ENCODE assay signal across 8 mouse cellular contexts in the genomic region with DNA sequence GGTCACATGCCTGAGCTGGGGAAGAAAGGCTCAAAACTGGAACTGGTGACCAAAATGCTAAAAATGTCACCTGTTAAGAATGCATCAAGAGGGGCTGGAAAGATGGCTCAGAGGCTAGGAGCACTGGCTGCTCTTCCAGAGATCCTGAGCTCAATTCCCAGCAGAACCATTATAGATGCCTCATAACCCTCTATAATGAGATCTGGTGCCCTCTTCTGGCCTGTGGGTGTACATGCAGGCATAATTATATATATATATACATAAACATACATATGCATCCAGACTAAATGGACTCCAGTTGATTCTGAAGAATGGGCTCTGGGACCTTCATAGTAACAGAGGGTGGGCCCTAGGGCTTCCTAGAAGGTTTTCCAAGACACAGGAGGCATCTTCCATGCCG. TPM values are rescaled to one million over a fixed set of nuclear protein-coding genes. Genes with fewer than 3 reads are reported as not detected.
DNase-seq lines count a peak whose midpoint lies in the region; ATAC-seq and TF ChIP-seq lines count a peak whose summit lies in the region.

No protein-coding gene starts in this region.

- no peak for ATAC-seq in hindbrain, embryonic 11.5 days (ENCODE audit: low FRiP score)
- ATAC-seq in hindbrain, embryonic 16.5 days: no peak
- no peak for ATAC-seq in limb, embryonic 14.5 days (ENCODE audit: low FRiP score, low read depth)

- no peaks in the 10 kb centered on the region for H3K4me1 ChIP-seq in hindbrain, embryonic 11.5 days (replicated peaks; ENCODE audit: control insufficient read depth, insufficient read depth, low read length)
- no peaks in the 10 kb centered on the region for H3K4me1 ChIP-seq in hindbrain, embryonic 16.5 days (ENCODE audit: control insufficient read depth, insufficient read depth, low read depth, low read length)
- no peaks in the 10 kb centered on the region for H3K4me1 ChIP-seq in limb, embryonic 14.5 days (ENCODE audit: control insufficient read depth, insufficient read depth, low read length)

- TF ChIP-seq POLR2A in limb, embryonic 14.5 days (IDR thresholded peaks at IDR 0.05; ENCODE audit: borderline replicate concordance, extremely low read depth, insufficient read depth, insufficient read length): no peak

- H3K27me3 ChIP-seq in hindbrain, embryonic 11.5 days (ENCODE audit: control insufficient read depth, insufficient read depth, low read length): no peaks in the 10 kb centered on the region
- H3K27me3 ChIP-seq in hindbrain, embryonic 16.5 days (replicated peaks; ENCODE audit: control insufficient read depth, insufficient read depth, low read length): no peaks in the 10 kb centered on the region
- no peaks in the 10 kb centered on the region for H3K27me3 ChIP-seq in limb, embryonic 14.5 days (ENCODE audit: control insufficient read depth, insufficient read depth, low read length)

- H3K36me3 ChIP-seq in hindbrain, embryonic 11.5 days (ENCODE audit: control insufficient read depth, insufficient read depth, low read length): no peaks in the 10 kb centered on the region
- no peaks in the 10 kb centered on the region for H3K36me3 ChIP-seq in hindbrain, embryonic 16.5 days (ENCODE audit: control insufficient read depth, insufficient read depth, low read length)
- H3K36me3 ChIP-seq in limb, embryonic 14.5 days (ENCODE audit: control insufficient read depth, insufficient read depth, low read length): no peaks in the 10 kb centered on the region

- no peak overlapping the region for H3K9ac ChIP-seq in hindbrain, embryonic 11.5 days (ENCODE audit: low read depth, low read length)
- no peak overlapping the region for H3K9ac ChIP-seq in hindbrain, embryonic 16.5 days (ENCODE audit: low read depth, low read length)
- H3K9ac ChIP-seq in limb, embryonic 14.5 days (ENCODE audit: low read depth, low read length, severe bottlenecking): no peak overlapping the region

- H3K27ac ChIP-seq in hindbrain, embryonic 11.5 days (ENCODE audit: low read depth, low read length): no peak overlapping the region
- no peak overlapping the region for H3K27ac ChIP-seq in hindbrain, embryonic 16.5 days (ENCODE audit: low read depth, low read length)
- no peak overlapping the region for H3K27ac ChIP-seq in limb, embryonic 14.5 days (replicated peaks; ENCODE audit: low read depth, low read length)

- H3K4me2 ChIP-seq in hindbrain, embryonic 11.5 days (replicated peaks; ENCODE audit: low read depth, low read length): no peak overlapping the region
- H3K4me2 ChIP-seq in hindbrain, embryonic 16.5 days (ENCODE audit: low read length): no peak overlapping the region
- no peak overlapping the region for H3K4me2 ChIP-seq in limb, embryonic 14.5 days (replicated peaks; ENCODE audit: low read depth, low read length, severe bottlenecking)

- 94% methylated on average over 1 of the region's 1 CpGs for WGBS in hindbrain, embryonic 11.5 days
- WGBS in hindbrain, embryonic 16.5 days: 100% methylated on average over 1 of the region's 1 CpGs
- 95% methylated on average over 1 of the region's 1 CpGs for WGBS in limb, embryonic 14.5 days

- H3K9me3 ChIP-seq in hindbrain, embryonic 11.5 days (ENCODE audit: control insufficient read depth, low read length): no peaks in the 10 kb centered on the region
- H3K9me3 ChIP-seq in hindbrain, embryonic 16.5 days (ENCODE audit: control insufficient read depth, low read length): no peaks in the 10 kb centered on the region
- no peaks in the 10 kb centered on the region for H3K9me3 ChIP-seq in limb, embryonic 14.5 days (ENCODE audit: control insufficient read depth, low read length)

- H3K4me3 ChIP-seq in hindbrain, embryonic 11.5 days (ENCODE audit: low read depth, low read length): no peak overlapping the region
- H3K4me3 ChIP-seq in hindbrain, embryonic 16.5 days (ENCODE audit: low read length): no peak overlapping the region
- H3K4me3 ChIP-seq in limb, embryonic 14.5 days (replicated peaks; ENCODE audit: low read length): no peak overlapping the region

- peak; percentile 52 for DNase-seq in hindbrain, embryonic 11.5 days (ENCODE audit: low spot score)
- DNase-seq in B cell, adult 2 months: peak; percentile 66 to 71
- DNase-seq in ZHBTc4 (ENCODE audit: low read depth, low spot score): peak; percentile 56
- DNase-seq in embryo, embryonic 11.5 days (ENCODE audit: low read depth, low spot score): peak; percentile 27
- peak; percentile 12 for DNase-seq in limb, embryonic 14.5 days (ENCODE audit: low spot score)
- DNase-seq in spleen, postnatal 36 days (ENCODE audit: low spot score in 2 of 2): peak; percentile 19 to 53
- no peak for DNase-seq in urinary bladder, postnatal 4 days (ENCODE audit: low spot score in 2 of 2)

RNA-seq across cellular contexts. Expression of a gene that starts 18.2 kb away (rescaled TPM):
- 0.10 TPM in 1 of 2 replicates, not detected in the other for polyA plus RNA-seq in hindbrain, embryonic 11.5 days (2014; fragmentation: Nextera tagmentation; extraction: Ambion mirVana)
- polyA plus RNA-seq in hindbrain, embryonic 16.5 days (2015; fragmentation: Nextera tagmentation; extraction: Ambion mirVana): not detected in 2 replicates
- polyA plus RNA-seq in limb, embryonic 14.5 days (2012; rRNA removed): not detected in 2 replicates
- polyA plus RNA-seq in limb, embryonic 14.5 days (2014; fragmentation: Nextera tagmentation; extraction: Ambion mirVana): 0.12 TPM in 1 of 2 replicates, not detected in the other

RNA-seq across cellular contexts. Expression of a gene that starts 33.7 kb away (rescaled TPM):
- 23.5 and 27.7 TPM in 2 replicates for polyA plus RNA-seq in hindbrain, embryonic 11.5 days (2014; fragmentation: Nextera tagmentation; extraction: Ambion mirVana)
- 16.3 and 16.8 TPM in 2 replicates for polyA plus RNA-seq in hindbrain, embryonic 16.5 days (2015; fragmentation: Nextera tagmentation; extraction: Ambion mirVana)
- 28.9 and 30.9 TPM in 2 replicates for polyA plus RNA-seq in limb, embryonic 14.5 days (2012; rRNA removed)
- polyA plus RNA-seq in limb, embryonic 14.5 days (2014; fragmentation: Nextera tagmentation; extraction: Ambion mirVana): 34.1 and 37.2 TPM in 2 replicates

Comparison
In these comparisons a context has a peak if more than half of its experiments do, and no peak if none do; other contexts are left out.
1. DNase-seq: peak in hindbrain, embryonic 11.5 days (single experiment), B cell, adult 2 months (2 of 2), ZHBTc4 (single experiment), embryo, embryonic 11.5 days (single experiment), limb, embryonic 14.5 days (single experiment) and spleen, postnatal 36 days (2 of 2); none in urinary bladder, postnatal 4 days (0 of 2).